Mouse (Mus musculus) spleen, adult 2 months (tissue): ENCODE measurements around the gene Zfp423. TPM values are rescaled to one million over a fixed set of nuclear protein-coding genes. Genes with fewer than 3 reads are reported as not detected.

ENCODE experiments used
- DNase-seq, 2 experiments: peaks; one replicate each; pipeline versions ENCODE4 v3.0.0 to v3.0.0-alpha.2; 2012 to 2021; ENCODE audit warnings: low spot score in 2 of 2, low read depth in 1 of 2
- H3K27ac ChIP-seq: fragments of 200-500 bp; 2 replicates; pipeline ENCODE4 v1.5.1; 2012; ENCODE audit warnings: low read length, inconsistent platforms; ENCODE audit not compliant: insufficient read depth
- H3K27me3 ChIP-seq: fragments of 200-500 bp; 2 replicates; pipeline ENCODE4 v1.6.1; 2012; ENCODE audit warnings: mild to moderate bottlenecking, moderate library complexity, low read length, inconsistent platforms; ENCODE audit not compliant: control insufficient read depth, insufficient read depth
- H3K36me3 ChIP-seq: fragments of 200-500 bp; 2 replicates; pipeline ENCODE4 v1.6.1; 2012; ENCODE audit warnings: mild to moderate bottlenecking, low read length, inconsistent platforms; ENCODE audit not compliant: control insufficient read depth, insufficient read depth
- H3K4me1 ChIP-seq: fragments of 200-500 bp; 2 replicates; pipeline ENCODE4 v1.6.1; 2011; ENCODE audit warnings: inconsistent platforms; ENCODE audit not compliant: control insufficient read depth, insufficient read depth, insufficient read length
- H3K4me3 ChIP-seq: fragments of 200-500 bp; 2 replicates; pipeline ENCODE4 v1.5.1; 2011; ENCODE audit warnings: mild to moderate bottlenecking, inconsistent platforms; ENCODE audit not compliant: insufficient read depth, insufficient read length; ENCODE audit errors: extremely low read depth
- CTCF ChIP-seq: fragments of 200-500 bp; IDR thresholded peaks from 2 replicates; pipeline ENCODE4 v1.5.1; 2011; ENCODE audit warnings: mild to moderate bottlenecking, inconsistent platforms; ENCODE audit not compliant: insufficient read depth, insufficient read length, insufficient replicate concordance; ENCODE audit errors: extremely low read depth
- POLR2A ChIP-seq: fragments of 200-500 bp; IDR thresholded peaks from 2 replicates; pipeline ENCODE4 v1.6.1; 2011; ENCODE audit warnings: low read depth, low read length, inconsistent platforms
- WGBS: fragments of 180-500 bp; shearing (Covaris S2); methylation state at CpG from one replicate; pipeline ENCODE4 v1.1.7; 2018; 5-methylcytosine and 5-hydroxymethylcytosine counted together
- polyA plus RNA-seq: library from polyadenylated mRNA; depleted of rRNA; stranded (reverse); fragments of >200 nt; gene quantifications from 2 replicates; pipeline ENCODE4 v1.2.3, GENCODE M21; 2012

Gene Zfp423
- polyA plus RNA-seq, 1 experiment = 4.6 TPM

- TF ChIP-seq POLR2A = no peak
- no peak for TF ChIP-seq CTCF
- no peak for DNase-seq
- Histone ChIP-seq H3K4me3 (no peak overlapping the region), H3K27ac (no peak overlapping the region), H3K27me3 (no peaks in the 10 kb centered on the region), H3K4me1 (peaks cover 9% of the 10 kb centered on the region; the same call in 1 of the 2 replicates), H3K36me3 (no peaks in the 10 kb centered on the region)
- WGBS = 80% methylated on average over 2 of the region's 2 CpGs
Measured at GRCm38 (mm10) chr8:87668736-87669135, 290.7 kb downstream of the Zfp423 start.

GRCm38 (mm10) chr8:87667914-87668643, 291.3 kb downstream of the Zfp423 start:
- no peak for DNase-seq
- 90% methylated on average over 26 of the region's 26 CpGs for WGBS
- TF ChIP-seq CTCF (no peak), POLR2A (no peak)
- no peaks in the 10 kb centered on the region for H3K27me3 ChIP-seq
- H3K27ac ChIP-seq = no peak overlapping the region
- no peak overlapping the region for H3K4me3 ChIP-seq
- H3K36me3 ChIP-seq = no peaks in the 10 kb centered on the region
- peaks cover 12% of the 10 kb centered on the region; the same call in 1 of the 2 replicates for H3K4me1 ChIP-seq

DNA sequence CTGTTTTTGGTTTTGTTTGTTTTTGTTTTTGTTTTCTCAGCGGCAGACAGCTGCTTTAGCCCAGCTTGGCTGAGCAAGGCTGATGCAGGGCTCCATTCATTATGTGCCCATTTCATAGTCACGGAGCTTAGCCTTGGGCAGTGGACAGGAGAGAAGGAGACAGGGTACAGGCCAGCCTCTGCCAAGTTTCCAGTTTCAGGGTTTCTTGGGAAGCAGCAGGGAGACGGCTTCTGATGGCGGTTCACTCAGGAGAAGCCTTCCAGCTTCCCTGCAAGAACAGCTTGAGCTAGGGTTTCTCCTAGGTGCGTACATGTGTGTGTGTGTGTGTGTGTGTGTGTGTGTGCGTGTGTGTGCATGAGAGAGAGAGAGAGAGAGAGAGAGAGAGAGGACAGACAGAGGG, 292.1 kb downstream of the Zfp423 start:
- DNase-seq = no peak
- H3K4me1 ChIP-seq = peaks cover 12% of the 10 kb centered on the region; the same call in 1 of the 2 replicates
- no peak overlapping the region for H3K4me3 ChIP-seq
- no peaks in the 10 kb centered on the region for H3K36me3 ChIP-seq
- TF ChIP-seq CTCF (no peak), POLR2A (no peak)
- no peaks in the 10 kb centered on the region for H3K27me3 ChIP-seq
- no peak overlapping the region for H3K27ac ChIP-seq
- WGBS = 88% methylated on average over 6 of the region's 6 CpGs

DNA sequence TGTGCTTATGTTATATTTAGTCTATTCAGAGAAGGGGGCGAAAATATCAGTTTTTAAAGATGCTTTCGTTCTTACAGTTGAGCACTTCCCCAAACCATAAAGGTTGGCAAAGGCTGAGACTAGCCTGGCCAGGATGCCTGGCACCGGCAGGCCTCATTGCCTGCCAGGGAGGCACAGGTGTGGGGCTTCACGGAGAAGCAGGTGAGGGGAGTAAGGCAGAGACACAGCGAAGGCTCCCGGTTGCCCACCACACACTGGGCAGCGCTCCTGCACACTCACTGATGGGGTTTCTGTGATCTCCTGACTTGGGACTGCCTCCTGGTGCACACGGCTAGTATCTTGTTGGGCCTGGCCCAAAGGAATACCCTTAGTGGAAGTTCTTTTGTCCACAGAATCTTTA, 294.1 kb downstream of the Zfp423 start:
- 70% methylated on average over 8 of the region's 8 CpGs for WGBS
- no peak for DNase-seq
- Histone ChIP-seq H3K27ac (no peak overlapping the region), H3K36me3 (no peaks in the 10 kb centered on the region), H3K4me3 (no peak overlapping the region), H3K4me1 (peaks cover 12% of the 10 kb centered on the region; the same call in 1 of the 2 replicates), H3K27me3 (no peaks in the 10 kb centered on the region)
- no peak for TF ChIP-seq POLR2A
- TF ChIP-seq CTCF = no peak

DNA sequence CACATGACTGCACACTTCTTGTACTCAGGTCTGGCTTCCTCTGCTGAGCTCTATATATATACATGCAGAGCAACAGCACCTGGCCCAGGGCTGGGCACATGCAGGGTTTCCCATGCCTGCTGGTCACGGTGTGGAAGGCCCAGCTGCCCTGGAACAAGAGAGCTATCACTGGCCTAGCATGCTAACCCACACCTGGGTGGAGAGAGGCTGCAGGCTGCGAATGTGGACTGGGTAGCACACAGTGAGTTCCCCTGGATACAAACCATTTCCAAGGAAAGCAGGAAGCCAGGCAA, 295.2 kb downstream of the Zfp423 start:
- H3K4me1 ChIP-seq = peaks cover 12% of the 10 kb centered on the region; the same call in 1 of the 2 replicates
- peak in 1 of 2 experiments; percentile 54 for DNase-seq
- H3K4me3 ChIP-seq = no peak overlapping the region
- H3K27ac ChIP-seq = peak overlapping the region; percentile 43; the same call in 1 of the 2 replicates
- H3K36me3 ChIP-seq = no peaks in the 10 kb centered on the region
- TF ChIP-seq CTCF (no peak), POLR2A (no peak)
- H3K27me3 ChIP-seq = 0 out of 2 replicates have a peak, but pooled peaks cover 4% of the 10 kb centered on the region
- WGBS = 29% methylated on average over 2 of the region's 2 CpGs

DNA sequence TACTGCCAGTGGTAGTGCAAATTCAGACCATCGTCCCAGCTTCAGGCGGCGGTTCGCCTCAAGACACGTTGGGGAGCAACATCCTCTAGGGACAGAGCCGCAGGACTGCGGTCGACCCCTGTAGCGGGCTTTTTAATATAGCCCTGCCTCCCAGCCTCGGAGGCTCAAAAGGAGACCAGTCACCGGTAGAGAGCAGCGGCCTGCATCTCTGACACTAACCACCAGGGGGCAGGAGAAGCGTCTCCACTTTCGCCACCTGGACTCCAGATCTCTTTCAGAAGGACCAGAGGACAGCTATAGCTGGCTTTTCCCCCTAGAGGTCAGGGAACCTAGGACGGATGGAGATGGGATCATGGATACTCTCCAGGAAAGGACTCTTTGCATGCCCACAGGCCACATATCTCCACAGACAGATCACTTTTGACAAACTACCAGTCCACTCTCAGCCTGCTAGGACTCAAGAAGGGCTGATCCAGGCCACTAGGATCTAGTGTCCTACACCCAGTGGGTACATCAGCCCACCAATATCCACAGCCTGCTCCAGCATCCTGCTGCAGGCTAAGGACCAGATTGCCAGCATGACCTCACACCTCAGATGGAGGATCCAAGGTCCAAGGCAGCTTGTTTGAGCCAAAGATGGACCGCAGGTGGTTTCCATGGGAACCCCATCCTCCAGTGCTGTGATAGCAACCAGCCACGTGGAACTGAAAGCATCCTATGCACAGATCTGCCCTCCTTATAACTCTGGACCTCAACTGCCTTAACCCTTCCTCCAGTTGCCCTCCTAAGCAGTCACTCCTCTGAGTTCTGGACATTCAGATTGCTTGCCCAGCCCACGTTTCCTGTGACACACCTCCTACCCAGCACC, 295.8 kb downstream of the Zfp423 start:
- DNase-seq = peak; percentile 21 to 75
- Histone ChIP-seq H3K27ac (peak overlapping the region; percentile 74), H3K4me3 (peak overlapping the region; percentile 51; the same call in 1 of the 2 replicates), H3K4me1 (peaks cover 12% of the 10 kb centered on the region; the same call in 1 of the 2 replicates), H3K27me3 (0 out of 2 replicates have a peak, but pooled peaks cover 4% of the 10 kb centered on the region), H3K36me3 (no peaks in the 10 kb centered on the region)
- peak; percentile 72; the same call in 1 of the 2 replicates for TF ChIP-seq CTCF
- TF ChIP-seq POLR2A = no peak
- 7% methylated on average over 18 of the region's 18 CpGs for WGBS

DNA sequence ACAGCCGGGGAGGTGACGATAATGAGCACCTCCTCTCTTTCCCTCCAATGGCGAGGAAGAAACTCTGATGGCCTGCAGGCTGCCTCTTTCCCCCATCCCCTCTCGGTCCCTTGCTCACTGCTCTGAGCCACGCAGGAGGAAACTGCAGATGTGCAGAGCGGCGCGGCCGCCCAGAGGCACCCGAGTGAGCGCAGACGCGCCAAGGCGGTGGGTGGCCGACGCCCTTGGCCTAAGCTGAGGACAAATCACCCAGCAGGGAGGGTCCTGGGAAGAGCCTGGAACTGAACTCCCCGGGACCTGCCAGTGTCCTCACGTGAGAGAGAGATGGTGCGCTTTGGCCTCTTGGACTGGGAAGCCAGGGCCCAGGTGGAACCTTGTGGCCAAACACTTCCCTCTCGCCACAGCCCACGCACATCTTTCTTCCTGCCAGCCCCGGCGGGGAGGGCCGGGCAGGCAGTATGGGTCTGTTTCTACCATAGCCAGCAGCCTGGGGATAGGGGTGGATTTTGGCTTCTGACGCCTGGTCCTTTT, 296.5 kb downstream of the Zfp423 start:
- Histone ChIP-seq H3K36me3 (no peaks in the 10 kb centered on the region), H3K4me3 (peak overlapping the region; percentile 51), H3K27me3 (0 out of 2 replicates have a peak, but pooled peaks cover 4% of the 10 kb centered on the region), H3K27ac (peak overlapping the region; percentile 74), H3K4me1 (peaks cover 12% of the 10 kb centered on the region; the same call in 1 of the 2 replicates)
- WGBS = 2% methylated on average over 25 of the region's 25 CpGs
- no peak for TF ChIP-seq POLR2A
- TF ChIP-seq CTCF = no peak
- DNase-seq = peak; percentile 23 to 54
